Mouse (Mus musculus): ENCODE data around the gene Aldoc.

DNA sequence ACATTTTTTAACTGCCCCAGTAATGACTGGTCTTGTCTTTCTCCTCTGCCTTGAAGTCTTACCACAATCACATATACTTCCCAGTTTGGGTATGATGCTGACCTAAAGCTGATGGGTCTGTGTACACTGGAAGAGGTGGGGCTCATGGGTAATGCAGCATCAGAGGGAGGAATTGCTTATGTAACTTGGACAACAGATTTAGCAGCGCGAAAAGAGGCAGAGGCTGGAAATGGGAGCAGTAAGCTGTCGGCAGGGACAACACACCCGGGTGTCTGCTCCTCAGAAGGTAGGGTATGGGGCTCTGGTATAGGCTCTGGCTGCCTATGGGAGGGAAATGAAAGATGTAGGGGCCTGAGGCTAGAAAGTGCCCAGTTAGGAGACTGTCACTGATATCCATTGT lies 32.1 kb upstream of the Aldoc start, which contains the start of gene BC030499:
- no peak for TF ChIP-seq POLR2A (IDR thresholded peaks at IDR 0.05; ENCODE audit: borderline replicate concordance, insufficient read depth, low read length)
- TF ChIP-seq CTCF (IDR thresholded peaks at IDR 0.05; ENCODE audit: borderline replicate concordance, insufficient read depth, low read depth, low read length) = no peak
